Mouse (Mus musculus) adrenal gland, postnatal 14 days (tissue): ENCODE measurements around the gene Ostm1. TPM values are rescaled to one million over a fixed set of nuclear protein-coding genes. Genes with fewer than 3 reads are reported as not detected.

Source experiments
- DNase-seq: peaks from one replicate; pipeline ENCODE4 v3.0.0; 2021; ENCODE audit warnings: mixed read lengths
- total RNA-seq: library from RNA; stranded (reverse); gene quantifications from 2 replicates; pipeline ENCODE4 v1.2.3, GENCODE M21; 2021

Ostm1 gene
- total RNA-seq, 1 experiment from 2014 or later = 20.4 TPM

GRCm38 (mm10) chr10:42630596-42631355, 47.2 kb downstream of the Ostm1 start:
- DNase-seq = no peak

- DNase-seq = no peak
These were observed 48.3 kb downstream of the Ostm1 start for GRCm38 (mm10) chr10:42631754-42632452.

- DNase-seq = peak; percentile 33
These were observed 49.1 kb downstream of the Ostm1 start for GRCm38 (mm10) chr10:42632453-42633360.

GRCm38 (mm10) chr10:42633361-42634121, 49.9 kb downstream of the Ostm1 start:
- DNase-seq = no peak

- no peak for DNase-seq
These were observed 50.6 kb downstream of the Ostm1 start for GRCm38 (mm10) chr10:42634122-42634720.

- DNase-seq = no peak
These were observed 51.4 kb downstream of the Ostm1 start for GRCm38 (mm10) chr10:42635046-42635445.

- DNase-seq = no peak
These were observed 52.1 kb downstream of the Ostm1 start for GRCm38 (mm10) chr10:42635566-42636359.

- DNase-seq = peak; percentile 34
These were observed 52.9 kb downstream of the Ostm1 start for GRCm38 (mm10) chr10:42636360-42637182.

- peak; percentile 72 for DNase-seq
These were observed 53.7 kb downstream of the Ostm1 start for GRCm38 (mm10) chr10:42637183-42637788.

GRCm38 (mm10) chr10:42639856-42640255, 56.2 kb downstream of the Ostm1 start:
- no peak for DNase-seq

- DNase-seq = no peak
These were observed 60.0 kb downstream of the Ostm1 start for GRCm38 (mm10) chr10:42643638-42644037.

- no peak for DNase-seq
These were observed 62.7 kb downstream of the Ostm1 start for GRCm38 (mm10) chr10:42646340-42646739.

- DNase-seq = no peak
These were observed 78.3 kb downstream of the Ostm1 start for GRCm38 (mm10) chr10:42661916-42662315.

- DNase-seq = no peak
These were observed 86.3 kb downstream of the Ostm1 start for GRCm38 (mm10) chr10:42669970-42670369.

- no peak for DNase-seq
These were observed 89.2 kb downstream of the Ostm1 start for GRCm38 (mm10) chr10:42672798-42673197.

GRCm38 (mm10) chr10:42675571-42675970, 91.9 kb downstream of the Ostm1 start:
- DNase-seq = no peak

GRCm38 (mm10) chr10:42678331-42678730, 94.7 kb downstream of the Ostm1 start:
- DNase-seq = no peak

GRCm38 (mm10) chr10:42678755-42679364, 95.2 kb downstream of the Ostm1 start:
- peak; percentile 96 for DNase-seq

- DNase-seq = no peak
These were observed 96.0 kb downstream of the Ostm1 start for GRCm38 (mm10) chr10:42679586-42679985.
